Mouse (Mus musculus) embryonic facial prominence, embryonic 11.5 days (tissue): ENCODE results near the gene Msrb2. TPM values are rescaled to one million over a fixed set of nuclear protein-coding genes. Genes with fewer than 3 reads are reported as not detected.

Experiments
- ATAC-seq: fragments of 200-750 bp; cut with Nextera tagmentation; replicated peaks from 2 replicates; pipeline ENCODE4 v1.8.0; 2017; ENCODE audit warnings: low read depth; ENCODE audit not compliant: insufficient number of reproducible peaks, low FRiP score, low TSS enrichment
- DNase-seq: peaks from one replicate; pipeline ENCODE4 v3.0.0-alpha.2; 2015; ENCODE audit warnings: low spot score
- H3K27ac ChIP-seq: fragments of 300-500 bp; sonication (generic); replicated peaks from 2 replicates; pipeline ENCODE4 v1.5.1; 2014; ENCODE audit warnings: mild to moderate bottlenecking, low read depth, low read length, control low read depth
- H3K27me3 ChIP-seq: fragments of 300-500 bp; sonication (generic); 2 replicates; pipeline ENCODE4 v1.6.1; 2014; ENCODE audit warnings: mild to moderate bottlenecking, low read length, moderate library complexity, mixed read lengths; ENCODE audit not compliant: control insufficient read depth, insufficient read depth
- H3K36me3 ChIP-seq: fragments of 300-500 bp; sonication (generic); replicated peaks from 2 replicates; pipeline ENCODE4 v1.6.1; 2014; ENCODE audit warnings: low read depth, mild to moderate bottlenecking, low read length, moderate library complexity, mixed read lengths; ENCODE audit not compliant: control insufficient read depth, insufficient read depth
- H3K4me1 ChIP-seq: fragments of 300-500 bp; sonication (generic); 2 replicates; pipeline ENCODE4 v1.6.1; 2014; ENCODE audit warnings: low read length, mixed read lengths; ENCODE audit not compliant: control insufficient read depth, insufficient read depth
- H3K4me2 ChIP-seq: fragments of 300-500 bp; sonication (generic); 2 replicates; pipeline ENCODE4 v1.6.1; 2014; ENCODE audit warnings: low read depth, mild to moderate bottlenecking, control low read depth, low read length, moderate library complexity
- H3K4me3 ChIP-seq: fragments of 300-500 bp; sonication (generic); 2 replicates; pipeline ENCODE4 v1.5.1; 2014; ENCODE audit warnings: low read depth, low read length, control low read depth
- H3K9ac ChIP-seq: fragments of 300-500 bp; sonication (generic); replicated peaks from 2 replicates; pipeline ENCODE4 v1.6.1; 2014; ENCODE audit warnings: mild to moderate bottlenecking, control low read depth, low read length
- H3K9me3 ChIP-seq: fragments of 300-500 bp; sonication (generic); replicated peaks from 2 replicates; pipeline ENCODE4 v1.6.1; 2016; ENCODE audit warnings: mild to moderate bottlenecking, low read length, inconsistent platforms, mixed read lengths; ENCODE audit not compliant: control insufficient read depth
- WGBS: fragments of 180-500 bp; shearing (Covaris S2); extraction: QIAGEN DNeasy Blood & Tissue Kit; methylation state at CpG from one replicate; pipeline ENCODE4 v1.1.7; 2014; 5-methylcytosine and 5-hydroxymethylcytosine counted together
- polyA plus RNA-seq: library from polyadenylated mRNA; unstranded; fragments of >200 nt; fragmentation: Nextera tagmentation; extraction: Ambion mirVana; gene quantifications from 2 replicates; pipeline ENCODE4 v1.2.1, GENCODE M21; 2014

Msrb2 gene
- polyA plus RNA-seq, 1 experiment from 2014 or later = 22.6 TPM

- Histone ChIP-seq H3K36me3 (no peaks in the 10 kb centered on the region), H3K27ac (no peak overlapping the region), H3K4me2 (no peak overlapping the region), H3K9me3 (no peaks in the 10 kb centered on the region), H3K9ac (no peak overlapping the region), H3K4me3 (no peak overlapping the region), H3K4me1 (no peaks in the 10 kb centered on the region), H3K27me3 (no peaks in the 10 kb centered on the region)
- no peak for DNase-seq
- ATAC-seq = no peak
- 50% methylated on average over 2 of the region's 2 CpGs for WGBS
These were observed 9.3 kb downstream of the Msrb2 start for GRCm38 (mm10) chr2:19380446-19380950.

GRCm38 (mm10) chr2:19380986-19381385, 9.7 kb downstream of the Msrb2 start:
- ATAC-seq = no peak
- WGBS = 20% methylated on average over 2 of the region's 2 CpGs

GRCm38 (mm10) chr2:19382206-19382605, 11.0 kb downstream of the Msrb2 start:
- H3K9ac ChIP-seq = no peak overlapping the region
- H3K4me3 ChIP-seq = no peak overlapping the region
- H3K27me3 ChIP-seq = no peaks in the 10 kb centered on the region
- no peak overlapping the region for H3K27ac ChIP-seq
- no peak for ATAC-seq
- WGBS = 81% methylated on average over 1 of the region's 1 CpGs
- no peak for DNase-seq
- no peaks in the 10 kb centered on the region for H3K4me1 ChIP-seq
- H3K9me3 ChIP-seq = no peaks in the 10 kb centered on the region
- no peak overlapping the region for H3K4me2 ChIP-seq
- no peaks in the 10 kb centered on the region for H3K36me3 ChIP-seq

More at GRCm38 (mm10) chr2:19380986-19381385, 9.7 kb downstream of the Msrb2 start:
- H3K27ac ChIP-seq = no peak overlapping the region
- H3K36me3 ChIP-seq = no peaks in the 10 kb centered on the region
- H3K9ac ChIP-seq = no peak overlapping the region
- H3K4me1 ChIP-seq = no peaks in the 10 kb centered on the region
- no peak overlapping the region for H3K4me3 ChIP-seq
- H3K4me2 ChIP-seq = no peak overlapping the region
- no peak for DNase-seq
- H3K9me3 ChIP-seq = no peaks in the 10 kb centered on the region
- no peaks in the 10 kb centered on the region for H3K27me3 ChIP-seq

GRCm38 (mm10) chr2:19383006-19383405, 11.8 kb downstream of the Msrb2 start:
- Histone ChIP-seq H3K4me3 (no peak overlapping the region), H3K4me2 (no peak overlapping the region), H3K36me3 (no peaks in the 10 kb centered on the region), H3K9ac (no peak overlapping the region), H3K9me3 (no peaks in the 10 kb centered on the region), H3K4me1 (no peaks in the 10 kb centered on the region), H3K27me3 (no peaks in the 10 kb centered on the region), H3K27ac (no peak overlapping the region)
- DNase-seq (no peak), ATAC-seq (no peak)
- WGBS = 50% methylated on average over 4 of the region's 4 CpGs

GRCm38 (mm10) chr2:19385772-19386171, 14.5 kb downstream of the Msrb2 start:
- Histone ChIP-seq H3K27me3 (no peaks in the 10 kb centered on the region), H3K9me3 (no peaks in the 10 kb centered on the region), H3K4me2 (no peak overlapping the region), H3K4me1 (no peaks in the 10 kb centered on the region), H3K36me3 (no peaks in the 10 kb centered on the region), H3K4me3 (no peak overlapping the region), H3K27ac (no peak overlapping the region), H3K9ac (no peak overlapping the region)
- ATAC-seq (no peak), DNase-seq (no peak)
- 87% methylated on average over 5 of the region's 5 CpGs for WGBS

GRCm38 (mm10) chr2:19388329-19389103, 17.3 kb downstream of the Msrb2 start:
- H3K9me3 ChIP-seq = no peaks in the 10 kb centered on the region
- no peak overlapping the region for H3K4me2 ChIP-seq
- no peak overlapping the region for H3K9ac ChIP-seq
- no peak overlapping the region for H3K27ac ChIP-seq
- WGBS = 87% methylated on average over 12 of the region's 12 CpGs
- DNase-seq = no peak
- H3K4me1 ChIP-seq = no peaks in the 10 kb centered on the region
- no peaks in the 10 kb centered on the region for H3K27me3 ChIP-seq
- no peak overlapping the region for H3K4me3 ChIP-seq
- ATAC-seq = no peak
- no peaks in the 10 kb centered on the region for H3K36me3 ChIP-seq

GRCm38 (mm10) chr2:19390411-19391143, 19.3 kb downstream of the Msrb2 start:
- H3K36me3 ChIP-seq = no peaks in the 10 kb centered on the region
- no peaks in the 10 kb centered on the region for H3K27me3 ChIP-seq
- H3K4me1 ChIP-seq = no peaks in the 10 kb centered on the region
- H3K9ac ChIP-seq = no peak overlapping the region
- H3K4me3 ChIP-seq = no peak overlapping the region
- DNase-seq (no peak), ATAC-seq (no peak)
- H3K9me3 ChIP-seq = no peaks in the 10 kb centered on the region
- no peak overlapping the region for H3K27ac ChIP-seq
- H3K4me2 ChIP-seq = no peak overlapping the region
- WGBS = 55% methylated on average over 7 of the region's 7 CpGs

- Histone ChIP-seq H3K4me3 (no peak overlapping the region), H3K27ac (no peak overlapping the region), H3K4me2 (no peak overlapping the region), H3K27me3 (no peaks in the 10 kb centered on the region), H3K9ac (no peak overlapping the region), H3K4me1 (no peaks in the 10 kb centered on the region), H3K36me3 (no peaks in the 10 kb centered on the region), H3K9me3 (no peaks in the 10 kb centered on the region)
- no peak for DNase-seq
- ATAC-seq = no peak
- 95% methylated on average over 3 of the region's 3 CpGs for WGBS
These were observed 20.4 kb downstream of the Msrb2 start for GRCm38 (mm10) chr2:19391649-19392048.
